Mouse (Mus musculus): ENCODE measurements around the gene Ptprn2.

The Ptprn2 gene

DNA sequence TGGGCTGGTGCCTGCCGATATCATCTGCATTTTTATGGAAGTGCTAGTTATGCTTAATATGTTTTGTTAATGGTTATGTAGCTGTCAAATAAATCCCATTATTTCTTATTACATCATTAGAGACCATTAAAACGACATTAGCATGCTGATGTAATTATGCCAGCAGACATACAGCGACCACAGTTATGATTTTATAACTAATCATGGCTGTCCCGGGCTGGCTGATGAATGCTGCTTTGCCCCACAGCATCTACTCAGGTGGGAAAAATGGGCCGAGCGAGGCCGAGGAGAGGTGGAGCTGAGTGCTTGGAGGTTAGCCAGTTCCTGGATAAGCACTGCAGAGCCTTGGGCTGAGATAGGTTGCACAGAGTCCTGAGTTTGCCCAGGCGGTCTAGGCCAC is 407.1 kb downstream of the Ptprn2 start:
- DNase-seq (ENCODE audit: low spot score), result no peak

DNA sequence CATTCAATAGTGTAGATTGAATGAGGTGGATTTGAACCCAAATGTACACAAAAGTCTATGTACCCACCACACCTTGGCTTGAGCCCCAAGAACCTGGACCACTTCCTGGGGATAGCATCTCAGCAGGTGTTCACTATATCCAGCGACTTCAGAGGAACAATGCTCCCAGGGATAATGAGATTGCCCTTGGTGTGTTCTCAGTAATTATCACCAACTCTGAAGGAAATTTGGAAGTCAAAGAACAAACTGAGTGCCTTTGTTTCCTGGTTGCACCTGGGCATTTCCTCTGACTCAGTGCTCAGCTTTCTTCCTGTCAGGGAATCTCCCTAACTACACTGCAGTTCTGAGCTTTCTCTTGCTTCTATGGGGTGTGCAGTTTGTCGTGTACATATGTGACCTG is 411.1 kb downstream of the Ptprn2 start:
- no peak for DNase-seq (ENCODE audit: low spot score)

DNA sequence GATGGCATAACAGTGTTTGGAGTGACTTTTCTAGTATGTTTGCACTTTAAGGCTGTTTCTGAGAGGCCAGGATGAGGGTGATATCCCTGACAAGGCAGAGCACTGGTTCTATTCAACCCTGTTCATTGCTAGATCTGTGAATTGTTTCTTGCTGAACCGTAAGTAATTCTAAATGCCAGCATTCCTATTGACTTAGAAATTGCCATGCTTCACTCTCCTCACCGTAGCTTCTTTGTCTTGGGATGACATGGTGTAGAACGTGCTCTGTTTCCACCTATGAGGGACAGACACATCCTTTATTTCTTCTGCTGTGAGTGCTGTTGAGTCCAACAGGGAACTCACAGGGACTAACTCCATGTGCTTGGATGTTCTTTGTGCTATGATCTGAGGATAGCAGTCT is 416.3 kb downstream of the Ptprn2 start:
- no peak for DNase-seq (ENCODE audit: low spot score)

DNA sequence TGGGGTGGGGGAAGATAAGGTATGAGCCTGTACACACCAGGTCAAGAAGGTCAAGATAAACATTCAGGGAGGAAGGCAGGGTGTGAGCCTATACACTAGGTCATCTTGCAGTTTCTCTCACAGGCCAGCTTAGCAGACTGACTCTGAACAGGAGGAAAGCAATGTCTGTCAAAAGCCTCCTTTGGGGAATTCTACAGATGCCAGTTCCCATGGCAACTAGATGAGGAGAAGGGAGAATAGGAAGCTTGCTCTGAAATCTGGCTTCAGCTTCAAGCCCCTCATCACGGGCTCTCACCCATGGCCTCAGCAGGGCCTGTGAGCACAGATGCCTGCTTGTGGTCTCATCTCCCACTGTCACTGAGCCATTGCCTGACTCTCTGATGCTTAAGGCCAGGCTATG is 421.9 kb downstream of the Ptprn2 start:
- no peak for DNase-seq (ENCODE audit: low spot score)

DNA sequence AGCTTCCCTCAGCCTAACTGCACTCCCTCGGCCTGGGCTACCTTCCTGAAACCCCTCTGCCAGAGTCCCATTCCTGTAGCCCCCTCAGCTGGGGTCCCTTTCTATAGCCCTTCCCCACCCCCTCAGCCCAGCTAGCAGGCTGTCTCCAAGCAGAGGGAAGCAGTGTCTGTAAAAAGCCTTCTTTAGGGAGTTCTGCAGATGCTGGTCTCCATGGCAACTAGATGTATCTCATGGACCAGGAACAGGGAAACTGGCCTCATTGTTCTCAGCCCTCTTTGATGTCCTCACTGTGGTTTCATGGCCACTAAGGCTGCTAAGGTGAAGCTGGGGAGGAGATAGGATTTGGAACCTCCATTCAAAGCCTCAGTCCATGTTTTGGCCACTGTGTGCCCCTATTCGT is 423.1 kb downstream of the Ptprn2 start:
- no peak for DNase-seq (ENCODE audit: low spot score)

DNA sequence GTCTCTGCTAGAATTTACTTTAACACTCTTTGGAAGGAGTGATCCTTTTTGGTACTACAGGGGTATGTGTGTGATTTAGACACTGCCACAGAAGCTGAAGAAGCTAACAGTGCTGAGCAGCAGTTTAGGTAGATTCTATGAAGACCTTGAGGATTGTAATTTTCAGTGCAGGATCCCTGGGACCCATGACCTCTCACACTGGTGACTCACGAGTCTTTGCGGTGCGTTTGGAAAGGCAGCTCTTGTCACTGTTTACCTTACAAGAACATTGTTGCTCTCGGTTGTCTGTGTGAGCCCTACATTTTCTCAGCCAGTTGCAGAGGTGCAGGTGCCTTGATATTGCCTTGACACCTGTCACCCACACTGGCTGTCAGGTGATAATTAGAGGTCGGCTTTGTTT is 431.3 kb downstream of the Ptprn2 start:
- DNase-seq (ENCODE audit: low spot score), result no peak

DNA sequence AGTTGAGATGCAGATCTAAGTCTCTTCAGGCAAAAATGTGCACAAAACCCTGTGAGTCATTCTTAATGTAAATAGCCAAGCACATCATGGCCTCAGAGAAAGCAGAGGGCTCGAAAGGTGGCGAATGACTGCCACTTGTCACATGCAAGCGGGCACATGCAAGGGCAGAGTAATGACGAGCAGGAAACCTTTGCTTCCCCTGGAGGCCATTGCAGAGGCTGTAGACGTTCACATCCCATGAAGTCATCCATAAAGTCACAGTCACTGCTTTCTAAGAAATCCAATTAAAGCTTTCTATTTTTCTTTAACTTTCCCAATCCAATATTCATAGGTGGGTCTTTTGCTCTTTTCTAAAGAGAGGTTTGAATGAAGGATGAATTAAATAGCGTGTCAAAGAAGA is 433.7 kb downstream of the Ptprn2 start:
- DNase-seq (ENCODE audit: low spot score), result no peak

DNA sequence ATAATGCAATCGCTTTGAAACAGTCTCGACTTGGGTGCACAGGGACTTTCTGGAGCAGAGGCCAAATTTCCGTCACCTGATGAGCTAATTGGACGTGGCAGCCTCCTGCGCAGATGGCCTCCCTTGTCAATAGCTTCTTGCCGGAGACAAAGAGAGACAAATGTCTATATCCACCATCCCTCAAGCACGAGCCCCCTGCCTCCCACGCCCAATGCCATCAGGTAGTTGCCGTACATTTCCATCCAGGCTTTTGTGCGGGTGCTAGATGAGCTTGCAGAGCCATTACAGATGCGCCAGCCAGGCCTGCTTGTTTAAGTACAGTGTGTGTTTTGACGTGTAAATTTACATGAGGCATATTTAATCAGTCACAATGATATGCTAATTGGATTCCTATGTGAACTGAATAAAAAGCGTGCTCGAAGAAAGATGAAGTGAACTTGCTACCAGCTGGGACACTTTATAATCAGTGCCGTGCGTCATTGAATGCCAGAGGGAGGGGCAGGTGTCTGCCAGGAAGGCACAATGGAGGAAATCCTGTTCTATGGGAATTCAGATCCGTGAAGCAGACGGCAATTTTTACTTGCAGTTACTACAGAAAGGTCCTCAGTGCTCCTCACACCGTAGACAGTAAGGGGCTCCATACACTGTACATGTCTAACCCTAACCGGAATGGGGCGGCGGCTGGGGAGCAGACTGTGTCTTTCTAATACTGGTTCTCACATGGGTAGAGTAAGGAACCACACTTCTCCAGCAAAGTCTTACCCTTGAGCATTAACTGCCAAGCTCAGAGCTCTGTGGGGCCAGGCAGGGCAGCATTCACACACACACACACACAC is 434.4 kb downstream of the Ptprn2 start:
- DNase-seq (ENCODE audit: low spot score), result no peak

DNA sequence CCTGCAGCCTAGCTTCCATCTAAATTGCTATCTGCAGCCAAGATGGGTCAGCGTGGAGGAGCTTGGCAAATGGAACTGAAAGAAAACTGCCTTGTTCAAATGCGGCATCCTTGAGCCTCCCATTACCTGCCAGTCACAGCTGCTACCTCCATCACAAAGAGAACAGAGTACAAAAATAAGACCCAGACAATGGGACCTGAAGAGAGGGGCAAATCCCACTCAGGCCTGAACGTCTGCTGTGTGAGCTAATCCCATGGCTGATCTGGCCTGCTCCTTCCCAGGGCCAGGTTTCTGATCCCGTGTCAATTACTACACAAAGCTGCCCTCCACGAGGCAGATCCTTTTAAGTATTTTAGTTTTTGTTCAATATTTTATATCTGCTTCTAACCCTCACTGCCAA is 441.6 kb downstream of the Ptprn2 start:
- no peak for DNase-seq (ENCODE audit: low spot score)

DNA sequence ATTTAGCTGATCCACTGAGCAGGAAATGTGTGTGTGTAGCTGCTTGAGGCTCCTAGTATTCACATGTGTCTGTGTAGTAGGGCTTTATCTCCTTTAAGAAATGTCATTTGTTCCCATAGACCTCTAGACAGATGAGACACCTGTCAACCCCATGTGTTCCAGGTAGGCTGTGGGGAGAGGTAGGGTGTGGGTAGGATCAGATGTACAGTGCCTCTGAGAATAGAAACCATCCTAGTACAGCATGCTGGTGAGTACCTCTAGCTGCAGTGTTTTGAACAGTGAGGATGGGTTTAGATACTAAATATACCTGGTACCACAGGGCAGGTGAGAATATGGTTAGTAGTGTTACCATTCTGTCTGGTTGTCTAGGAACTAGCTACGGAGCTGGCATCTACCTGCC is 442.0 kb downstream of the Ptprn2 start:
- no peak for DNase-seq (ENCODE audit: low spot score)

DNA sequence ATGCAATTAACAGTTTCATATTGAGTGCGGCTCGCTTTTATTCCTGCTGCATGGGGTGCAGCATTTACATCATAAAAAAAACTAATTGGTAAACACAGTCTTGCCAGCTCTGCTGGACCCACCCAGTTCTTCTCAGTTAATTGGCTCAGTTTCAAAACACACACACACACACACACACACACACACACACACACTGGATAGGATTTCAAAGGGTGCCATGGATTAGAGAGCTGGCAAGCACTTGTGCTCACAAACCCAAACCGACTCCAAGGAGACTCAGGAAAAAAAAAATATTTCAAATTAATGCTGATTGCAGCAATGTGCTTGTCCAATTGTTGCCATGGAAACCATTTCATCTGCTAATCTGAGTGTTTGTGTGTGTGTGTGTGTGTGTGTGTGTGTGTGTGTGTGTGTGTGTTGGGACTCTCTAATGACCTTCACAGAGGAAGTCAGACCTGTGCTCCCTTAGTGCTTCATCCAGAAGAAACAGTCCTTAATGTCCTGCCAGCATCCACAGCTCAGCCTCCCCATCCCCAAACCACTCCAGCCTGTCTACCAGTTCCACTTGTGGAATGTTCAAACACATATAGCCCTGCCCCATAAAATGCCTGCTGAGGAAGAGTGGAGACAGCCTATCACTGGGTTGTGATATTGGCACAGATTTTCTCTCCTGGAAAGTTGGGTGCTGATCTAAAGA is 452.8 kb downstream of the Ptprn2 start:
- no peak for DNase-seq (ENCODE audit: low spot score)

DNA sequence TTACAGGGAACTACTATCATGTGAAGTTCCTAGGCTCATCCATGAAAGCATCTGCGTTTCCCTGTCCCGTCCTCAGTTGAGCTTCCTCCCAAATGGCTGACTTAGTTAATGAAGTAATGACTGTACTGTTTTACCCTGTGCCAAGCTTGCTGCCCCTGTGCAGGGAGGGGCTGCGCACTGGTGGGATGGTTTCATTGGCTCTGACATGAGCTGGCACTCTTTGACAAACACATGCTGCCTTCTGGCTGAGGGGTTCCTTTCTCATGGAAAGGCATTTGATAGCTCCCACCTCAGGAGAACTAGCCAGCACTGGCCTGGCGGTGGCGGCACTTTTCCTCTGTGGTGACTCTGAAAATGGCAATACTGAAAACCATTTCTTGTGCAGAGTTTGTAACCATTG is 458.4 kb downstream of the Ptprn2 start:
- no peak for DNase-seq (ENCODE audit: low spot score)

DNA sequence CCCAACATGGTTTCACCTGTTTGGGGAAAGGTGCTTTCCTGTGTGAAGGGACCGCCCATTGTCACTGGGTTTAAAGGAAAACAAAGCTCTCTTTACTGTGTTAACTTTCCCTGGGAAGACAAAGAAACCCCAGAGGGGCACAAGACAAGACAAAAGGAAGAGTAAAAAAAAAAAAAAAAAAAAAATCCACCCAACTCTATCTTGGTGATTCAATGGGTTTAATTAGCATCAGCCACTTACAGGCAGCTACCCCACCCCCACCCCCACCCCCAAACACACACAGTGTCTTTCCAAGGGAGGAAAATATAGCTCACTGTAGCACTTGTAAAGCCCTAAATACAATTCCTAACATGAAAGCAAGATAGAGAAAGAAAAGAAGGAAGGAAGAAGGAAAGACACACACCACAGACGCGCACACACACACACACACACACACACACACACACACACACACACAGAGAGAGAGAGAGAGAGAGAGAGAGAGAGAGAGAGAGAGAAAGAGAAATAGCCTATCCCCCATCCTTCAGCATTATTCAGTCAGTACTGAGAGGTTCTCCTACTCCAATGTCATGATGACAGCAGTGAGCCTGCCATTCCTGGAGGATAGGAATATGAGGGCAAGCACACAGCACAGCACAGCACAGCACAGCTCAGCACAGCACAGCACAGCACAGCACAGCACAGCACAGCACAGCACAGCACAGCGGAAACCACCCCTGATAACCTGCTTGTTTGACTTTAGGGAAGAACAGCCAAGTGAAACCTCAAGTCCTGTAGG is 462.8 kb downstream of the Ptprn2 start:
- DNase-seq (ENCODE audit: low spot score), result no peak

DNA sequence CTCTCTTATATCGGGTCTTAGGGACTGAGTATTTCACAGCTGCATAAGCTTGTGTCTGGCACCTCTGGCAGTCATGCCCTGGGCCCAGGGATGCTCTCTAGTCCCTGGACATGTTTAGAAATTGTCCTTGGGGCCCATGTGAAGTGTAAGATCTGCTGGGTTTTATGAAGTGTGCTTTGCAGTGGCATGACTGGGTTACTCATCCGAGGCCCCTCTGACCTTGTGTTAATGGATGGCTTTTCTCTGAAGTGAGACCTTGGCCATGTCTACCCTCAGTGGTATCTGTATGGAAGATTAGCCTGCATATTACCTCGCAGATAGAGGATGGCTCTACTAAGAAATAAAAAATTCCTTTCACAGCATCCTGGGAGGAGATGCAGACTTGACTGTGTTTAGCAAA is 464.2 kb downstream of the Ptprn2 start:
- no peak for DNase-seq (ENCODE audit: low spot score)

DNA sequence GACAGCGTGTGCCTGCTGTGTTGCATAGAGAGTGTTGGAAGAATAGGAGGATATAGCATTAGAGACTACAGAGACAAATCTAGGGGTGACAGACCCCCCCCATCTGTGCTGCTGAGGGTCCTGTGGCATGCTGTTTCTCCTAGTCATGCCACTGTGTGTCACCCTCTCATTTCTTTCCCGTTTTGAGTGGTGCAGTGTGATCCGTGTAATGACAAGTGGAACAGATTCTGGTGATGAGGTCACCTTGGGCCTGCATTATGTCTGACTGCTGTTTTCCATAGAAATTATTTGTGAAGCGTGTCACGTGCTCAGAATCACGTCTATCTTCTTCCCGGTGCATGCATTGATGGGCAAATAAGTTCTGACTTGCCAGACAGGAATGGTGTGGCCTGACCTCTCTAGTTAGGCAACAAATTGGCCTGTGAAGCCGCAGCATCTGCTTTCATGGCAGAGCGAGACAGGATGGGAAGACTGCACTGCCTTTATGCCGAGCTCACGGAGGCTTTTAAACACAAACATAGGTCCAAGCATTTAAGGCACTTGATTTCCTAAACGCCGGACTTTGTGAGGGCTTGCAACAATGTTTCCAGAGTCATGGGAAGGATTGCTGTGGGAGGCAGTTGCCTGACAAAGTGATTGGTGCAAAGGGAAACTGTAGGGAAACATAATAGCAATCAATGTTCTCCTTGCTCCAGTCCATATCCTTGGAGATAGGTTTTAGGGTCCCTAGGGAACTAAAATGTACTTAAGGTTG is 467.1 kb downstream of the Ptprn2 start:
- no peak for DNase-seq (ENCODE audit: low spot score)

DNA sequence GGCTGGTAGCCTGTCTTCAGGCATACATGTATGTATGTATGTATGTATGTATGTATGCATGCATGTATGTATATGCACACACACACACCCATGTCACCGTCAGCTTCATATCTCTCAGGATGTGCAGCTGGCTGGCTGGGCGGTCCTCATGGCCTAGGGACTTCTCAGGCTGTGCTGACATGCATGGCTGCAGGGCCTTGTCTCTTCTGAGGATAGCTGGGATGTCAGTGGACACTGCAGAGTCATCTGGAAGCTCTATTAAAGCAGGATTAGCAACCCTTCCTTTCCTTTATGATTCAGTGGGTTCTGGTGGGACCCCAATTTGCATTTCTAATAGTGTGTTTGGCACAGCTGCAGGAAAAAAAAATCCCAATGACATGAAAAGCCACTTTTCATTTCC is 473.6 kb downstream of the Ptprn2 start:
- no peak for DNase-seq (ENCODE audit: low spot score)

DNA sequence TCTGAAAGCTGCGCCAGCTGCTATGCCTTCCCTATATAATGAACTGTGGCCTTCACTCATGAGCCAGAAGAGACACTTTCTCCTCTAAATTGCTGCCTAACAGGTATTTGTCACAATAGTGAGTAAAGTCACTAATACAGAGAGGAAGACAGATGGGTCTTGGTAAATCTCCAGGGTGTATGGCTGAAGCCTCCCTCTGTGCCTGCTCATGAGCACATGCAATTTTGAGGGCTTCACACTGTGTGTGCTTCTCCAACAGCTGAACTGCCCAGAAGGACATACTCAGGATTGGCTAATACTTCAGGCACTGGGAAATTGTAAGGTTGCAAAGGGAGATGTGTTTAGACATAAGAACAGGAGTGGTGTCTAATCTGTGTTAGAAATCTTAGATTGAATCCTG is 478.4 kb downstream of the Ptprn2 start:
- no peak for DNase-seq (ENCODE audit: low spot score)

DNA sequence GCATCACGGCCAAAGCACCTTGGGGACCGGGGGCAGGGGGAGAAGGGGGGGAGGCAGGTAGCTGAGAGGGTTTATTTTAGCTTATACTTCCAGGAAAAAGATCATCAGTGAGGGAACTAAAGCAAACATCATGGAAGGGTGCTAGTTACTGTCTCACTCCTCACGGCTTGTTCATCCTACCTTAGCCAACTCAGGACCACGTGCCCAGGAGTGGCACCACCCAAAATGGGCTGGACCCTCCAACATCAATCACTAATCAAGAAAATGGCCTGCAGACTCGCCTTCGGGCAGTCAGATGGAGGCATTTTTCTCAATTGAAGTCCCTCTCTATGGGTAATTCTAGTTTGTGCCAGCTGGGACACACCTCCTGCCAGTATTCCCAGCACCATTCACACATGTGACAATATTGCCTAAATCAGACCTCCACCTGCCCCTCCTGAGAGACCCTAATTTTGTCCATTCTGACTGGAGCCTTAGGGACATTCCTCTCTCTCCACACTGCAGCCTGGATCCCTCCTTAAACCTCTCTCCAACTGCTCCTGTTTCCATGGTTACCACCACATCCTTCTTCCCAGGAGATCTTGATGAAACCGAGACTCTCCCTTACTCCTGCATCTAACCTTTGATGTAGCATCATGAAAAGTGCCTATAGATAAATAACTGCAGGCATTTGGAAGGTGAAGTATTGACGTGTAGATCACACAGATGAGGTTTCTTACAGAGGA is 482.9 kb downstream of the Ptprn2 start:
- no peak for DNase-seq (ENCODE audit: low spot score)

DNA sequence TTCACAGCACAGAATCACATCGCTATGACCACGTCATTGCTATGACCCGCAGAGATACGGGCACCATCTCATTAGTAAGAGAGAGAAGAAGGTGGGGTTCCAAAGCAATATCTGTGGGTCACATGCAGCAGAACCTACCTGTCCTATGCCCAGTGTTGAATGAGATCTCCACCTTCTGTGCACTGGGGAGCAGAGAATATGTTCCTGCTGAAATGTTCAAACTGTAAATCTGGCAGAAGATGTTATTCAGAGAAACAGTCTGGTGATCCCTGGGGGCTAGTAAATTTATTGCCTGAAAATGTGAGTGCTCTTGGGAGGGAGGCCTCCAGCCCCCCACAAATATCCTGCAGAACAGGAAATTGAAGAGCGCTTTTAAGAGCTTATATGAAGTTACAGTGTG is 490.0 kb downstream of the Ptprn2 start:
- no peak for DNase-seq (ENCODE audit: low spot score)

DNA sequence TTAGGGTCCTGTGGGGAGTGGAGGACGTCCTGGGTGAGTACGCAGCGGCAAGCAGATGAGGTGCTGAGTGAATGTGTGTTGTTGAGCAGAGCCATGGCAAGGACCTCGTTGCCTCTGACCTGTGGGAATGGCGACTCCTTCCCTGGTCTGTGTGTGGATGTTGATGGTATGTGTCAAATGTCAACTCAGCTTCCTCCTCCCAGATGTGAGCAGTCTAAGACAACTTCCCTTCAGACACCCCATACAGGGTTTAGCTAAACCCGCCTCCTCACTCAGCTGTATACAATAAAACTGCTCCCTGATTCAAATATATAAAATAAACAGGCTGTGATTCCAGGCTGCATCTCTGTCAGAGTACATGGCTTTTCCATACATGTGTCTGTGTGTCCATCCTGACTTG is 491.5 kb downstream of the Ptprn2 start:
- no peak for DNase-seq (ENCODE audit: low spot score)

DNA sequence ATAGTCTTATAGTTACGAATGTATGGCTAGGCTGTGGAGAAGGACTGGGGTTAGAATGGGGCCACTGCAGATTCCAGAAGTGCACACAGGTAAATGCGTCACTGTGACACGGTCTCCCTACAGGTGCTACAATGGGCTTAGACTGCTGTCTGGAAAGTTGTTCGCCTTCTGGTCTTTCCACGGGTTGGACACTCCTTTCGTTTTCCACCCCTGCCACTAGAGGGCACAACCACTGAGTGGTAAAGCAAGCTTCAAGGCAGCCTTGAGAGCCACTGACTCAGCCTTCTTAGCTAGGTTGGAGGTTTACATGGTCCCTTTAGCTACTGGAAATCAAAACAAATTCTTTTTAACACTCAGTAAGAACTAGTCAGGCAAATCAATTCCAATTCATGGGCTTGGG is 492.7 kb downstream of the Ptprn2 start:
- DNase-seq (ENCODE audit: low spot score), result no peak

DNA sequence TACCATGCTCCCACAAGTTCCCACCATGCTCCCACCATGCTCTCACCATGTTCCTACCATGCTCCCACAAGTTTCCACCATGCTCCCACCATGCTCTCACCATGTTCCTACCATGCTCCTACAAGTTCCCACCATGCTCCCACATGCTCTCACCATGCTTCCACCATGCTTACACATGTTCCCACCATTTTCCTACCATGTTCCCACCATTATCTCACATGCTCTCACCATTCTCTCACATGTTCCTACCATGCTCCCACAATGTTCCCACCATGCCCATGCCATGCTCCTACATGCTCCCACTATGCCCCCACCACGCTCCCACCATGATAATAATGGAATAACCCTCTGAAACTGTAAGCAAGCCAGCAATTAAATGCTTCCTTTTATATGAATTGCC is 495.8 kb downstream of the Ptprn2 start:
- no peak for DNase-seq (ENCODE audit: low spot score)
